Mouse (Mus musculus): ENCODE results near the gene 2210017I01Rik.

The 2210017I01Rik gene

GRCm38 (mm10) chr3:92607392-92607791 lies at the start of gene 2210017I01Rik:
TSS of gene 2210017I01Rik (minus strand) at chr3:92607492.
- no peak for DNase-seq (ENCODE audit: low read depth, low spot score)

DNA sequence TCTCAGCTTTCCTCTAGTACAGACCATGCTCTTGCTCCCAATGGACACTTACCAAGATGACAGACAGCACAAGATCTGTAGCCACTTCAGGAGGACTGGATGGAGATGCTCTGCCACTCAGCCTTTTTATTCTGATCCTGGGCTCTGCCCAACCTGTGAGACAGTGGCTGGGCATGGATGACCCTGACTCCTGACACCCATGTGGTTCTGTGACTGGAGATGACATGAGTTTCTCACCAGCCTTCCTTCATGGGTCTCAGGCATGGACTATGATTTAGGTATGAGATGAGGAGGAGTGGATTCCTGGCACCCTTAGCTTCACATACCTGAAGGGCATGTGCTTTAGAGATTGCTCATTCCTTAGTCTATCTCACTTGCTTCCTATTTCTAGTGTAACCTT lies 49.5 kb upstream of the 2210017I01Rik start, which contains the start of gene Lce1b:
Gene Lce1b, minus strand, starts transcription at position 101 of the 400 bp plus-strand sequence.
- no peak for DNase-seq (ENCODE audit: low read depth, low spot score)

GRCm38 (mm10) chr3:92648207-92648606 lies 40.9 kb upstream of the 2210017I01Rik start, which contains the start of gene Lce1a1:
TSS of gene Lce1a1 (minus strand) at chr3:92648307.
- no peak for DNase-seq (ENCODE audit: low read depth, low spot score)

- DNase-seq (ENCODE audit: low read depth, low spot score), result no peak
These were observed 32.6 kb upstream of the 2210017I01Rik start for GRCm38 (mm10) chr3:92639854-92640253.

GRCm38 (mm10) chr3:92638653-92638991 lies 31.3 kb upstream of the 2210017I01Rik start:
- DNase-seq (ENCODE audit: low read depth, low spot score), result no peak

GRCm38 (mm10) chr3:92637745-92638652 lies 30.7 kb upstream of the 2210017I01Rik start:
- no peak for DNase-seq (ENCODE audit: low read depth, low spot score)

DNA sequence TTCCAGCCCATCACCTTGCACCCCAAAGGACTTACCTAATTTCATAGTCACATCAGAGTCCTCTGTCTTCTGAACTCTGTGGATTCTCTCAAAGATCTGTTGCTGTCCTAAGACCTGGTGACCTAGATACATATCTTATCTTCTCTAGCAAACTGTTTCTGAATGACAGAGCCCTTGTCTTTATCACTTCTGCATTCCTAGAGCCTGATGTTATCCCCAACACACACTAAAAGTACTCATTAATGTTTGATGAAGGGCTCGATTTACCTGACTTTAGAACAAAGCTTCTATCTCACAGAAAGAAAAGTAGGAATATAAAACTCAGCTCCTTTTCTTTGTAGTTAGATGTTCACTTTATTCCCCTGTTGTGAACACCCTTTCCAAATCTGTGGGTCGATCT lies 14.3 kb upstream of the 2210017I01Rik start, which contains the start of gene Lce6a:
Gene Lce6a, minus strand, starts transcription at position 101 of the 400 bp plus-strand sequence.
- DNase-seq (ENCODE audit: low read depth, low spot score), result no peak

DNA sequence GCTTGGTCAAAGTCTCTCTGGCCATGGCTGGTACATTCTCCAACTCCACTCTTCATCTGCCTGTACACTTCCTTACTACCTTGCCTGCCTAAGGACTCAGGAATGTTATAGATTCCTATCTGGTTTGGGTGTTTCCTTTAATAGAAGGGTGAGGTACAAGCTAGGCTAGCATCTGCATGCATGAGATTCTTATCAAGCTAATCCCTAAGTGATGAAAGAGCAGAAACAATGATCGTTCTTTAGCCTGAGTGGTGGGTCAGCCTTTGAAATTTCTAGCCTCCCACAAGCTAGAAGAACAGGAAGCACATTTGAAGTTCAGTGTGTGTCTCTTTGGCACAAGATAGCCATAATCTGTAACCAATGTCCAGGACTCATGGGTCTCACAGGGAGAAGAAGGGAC lies 2.5 kb upstream of the 2210017I01Rik start:
- peak; percentile 30 for DNase-seq (ENCODE audit: low read depth, low spot score)

DNA sequence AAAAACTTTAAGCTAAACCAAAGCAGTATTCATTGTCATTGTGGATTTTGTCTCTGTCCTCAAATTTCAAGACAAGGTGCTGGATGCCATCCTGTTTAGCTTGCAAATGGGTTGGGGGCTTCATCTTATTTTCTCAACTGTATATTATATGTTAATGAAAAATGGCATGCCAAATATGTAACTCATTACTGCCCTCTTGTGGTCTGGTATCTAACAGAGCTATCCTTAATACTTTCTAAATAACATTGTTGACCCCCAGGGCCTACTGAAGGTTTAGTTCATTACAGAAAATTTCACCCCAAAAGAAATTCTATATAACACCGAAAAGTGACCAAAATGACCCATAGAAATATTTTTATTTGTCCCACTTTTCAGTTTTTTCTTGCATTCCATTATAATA lies 5.1 kb downstream of the 2210017I01Rik start:
- peak; percentile 71 for DNase-seq (ENCODE audit: low read depth, low spot score)

GRCm38 (mm10) chr3:92600456-92600855 lies 6.8 kb downstream of the 2210017I01Rik start:
- peak; percentile 50 for DNase-seq (ENCODE audit: low read depth, low spot score)

DNA sequence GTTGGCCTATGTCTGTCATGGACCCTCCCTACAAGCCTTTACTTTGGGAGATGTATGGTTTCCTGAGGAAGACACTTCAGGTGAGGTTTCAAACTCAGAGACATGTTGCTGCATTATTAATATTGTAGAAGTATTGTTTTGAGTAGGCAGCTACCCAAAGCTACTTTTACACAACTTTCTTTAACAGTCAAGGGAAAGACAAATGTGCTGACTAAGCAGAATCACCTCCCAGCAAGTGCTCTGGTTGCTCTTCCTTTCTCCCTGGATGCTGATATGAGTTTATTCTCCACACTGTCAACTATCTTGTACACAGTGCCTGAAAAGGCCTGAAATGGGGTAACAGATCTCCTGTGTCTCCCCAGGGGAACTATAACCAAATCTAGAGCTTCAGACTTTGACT lies 7.3 kb downstream of the 2210017I01Rik start:
- DNase-seq (ENCODE audit: low read depth, low spot score), result no peak

DNA sequence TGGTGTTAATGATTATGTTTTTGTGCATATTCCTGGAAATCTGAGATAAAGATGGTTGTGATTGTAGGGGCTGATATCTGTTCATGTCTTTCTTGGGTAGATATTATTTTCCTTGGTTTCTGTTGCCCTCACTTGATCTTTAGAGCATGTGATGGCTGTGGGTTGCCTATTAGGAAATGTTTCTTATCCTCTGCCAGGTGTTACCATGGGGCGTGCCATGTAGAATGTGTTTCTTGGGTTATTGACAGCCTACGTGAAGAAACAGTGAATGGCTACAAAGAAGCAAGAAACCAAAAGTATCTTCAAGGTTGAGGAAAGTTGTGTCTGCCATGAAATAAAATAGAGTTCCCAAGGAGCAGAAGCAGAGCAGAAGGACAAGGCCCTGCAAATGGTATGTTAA lies 8.9 kb downstream of the 2210017I01Rik start:
- no peak for DNase-seq (ENCODE audit: low read depth, low spot score)

DNA sequence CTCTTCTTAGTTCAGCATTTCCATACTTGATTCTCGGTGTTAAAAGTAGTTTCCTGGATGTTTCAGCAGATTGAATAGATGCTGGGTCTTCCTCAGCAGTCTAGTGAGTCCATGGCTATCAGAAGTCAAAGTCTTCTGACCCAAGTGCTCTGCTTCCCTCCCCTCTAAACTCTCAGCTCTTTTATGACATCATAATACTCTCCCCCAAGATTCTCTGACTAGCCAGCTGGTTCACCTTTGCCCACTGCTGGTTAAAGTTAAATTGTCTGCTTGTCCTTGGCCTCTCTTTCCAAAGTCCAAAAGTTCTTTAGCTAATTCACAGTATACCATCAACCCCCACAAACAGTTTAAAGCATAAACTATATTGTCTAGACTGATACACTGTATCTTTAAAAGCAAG lies 18.4 kb downstream of the 2210017I01Rik start, which contains the start of gene Smcp:
Gene Smcp, minus strand, starts transcription at position 140 of the 400 bp plus-strand sequence.
- no peak for DNase-seq (ENCODE audit: low read depth, low spot score)

GRCm38 (mm10) chr3:92587190-92587589 lies 20.1 kb downstream of the 2210017I01Rik start:
- no peak for DNase-seq (ENCODE audit: low read depth, low spot score)

DNA sequence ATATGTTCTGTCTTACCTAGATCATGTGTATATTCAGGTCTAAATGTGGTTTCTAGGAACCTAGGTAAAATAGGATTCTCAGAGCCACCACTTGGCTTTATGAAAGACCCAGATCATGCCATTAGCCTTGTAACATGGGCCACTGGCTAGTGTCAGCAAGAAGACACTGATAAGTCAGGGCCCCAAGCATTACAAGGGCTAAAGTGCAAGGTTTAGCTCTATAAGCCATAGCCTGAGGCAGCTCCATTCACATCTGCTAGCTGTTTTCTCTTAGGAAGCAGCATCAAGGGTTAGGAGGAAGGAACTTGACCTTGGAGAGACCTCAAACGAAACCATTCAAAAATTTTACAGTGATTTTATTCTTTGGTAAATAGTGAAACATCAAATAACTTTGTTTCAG lies 22.2 kb downstream of the 2210017I01Rik start:
- no peak for DNase-seq (ENCODE audit: low read depth, low spot score)

DNA sequence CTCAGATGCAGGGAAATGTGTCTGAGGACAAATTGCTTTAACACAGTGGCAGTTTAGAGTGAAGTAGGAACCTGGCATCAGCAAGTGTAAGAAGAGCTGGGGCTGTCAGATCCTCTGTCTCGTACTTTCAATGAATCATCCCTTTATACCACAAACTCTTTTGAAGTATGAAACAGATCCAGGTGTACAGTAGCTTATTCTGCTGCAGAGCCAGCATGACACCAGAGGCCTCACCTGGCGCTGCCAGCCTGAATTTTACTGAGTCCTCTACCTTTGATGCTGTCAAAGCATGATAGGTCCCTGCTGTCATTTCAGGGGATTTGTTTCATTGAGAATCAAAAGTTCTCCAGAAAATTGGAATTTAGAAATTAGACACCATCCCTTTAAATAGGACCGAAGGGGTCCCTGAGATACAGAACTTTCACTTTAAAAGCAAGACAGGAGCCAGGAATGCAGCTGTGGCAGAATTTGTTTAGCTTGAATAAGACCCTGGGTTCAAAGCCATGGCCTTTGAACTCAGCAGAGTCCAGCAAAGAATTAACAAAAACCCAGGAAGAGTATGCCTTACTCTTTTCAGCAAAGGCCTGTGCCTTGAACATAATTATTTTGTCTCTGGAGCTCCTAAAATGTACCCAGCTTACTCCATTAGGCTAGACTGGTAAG lies 24.0 kb downstream of the 2210017I01Rik start:
- no peak for DNase-seq (ENCODE audit: low read depth, low spot score)

GRCm38 (mm10) chr3:92579508-92579907 lies 27.8 kb downstream of the 2210017I01Rik start:
- no peak for DNase-seq (ENCODE audit: low read depth, low spot score)

DNA sequence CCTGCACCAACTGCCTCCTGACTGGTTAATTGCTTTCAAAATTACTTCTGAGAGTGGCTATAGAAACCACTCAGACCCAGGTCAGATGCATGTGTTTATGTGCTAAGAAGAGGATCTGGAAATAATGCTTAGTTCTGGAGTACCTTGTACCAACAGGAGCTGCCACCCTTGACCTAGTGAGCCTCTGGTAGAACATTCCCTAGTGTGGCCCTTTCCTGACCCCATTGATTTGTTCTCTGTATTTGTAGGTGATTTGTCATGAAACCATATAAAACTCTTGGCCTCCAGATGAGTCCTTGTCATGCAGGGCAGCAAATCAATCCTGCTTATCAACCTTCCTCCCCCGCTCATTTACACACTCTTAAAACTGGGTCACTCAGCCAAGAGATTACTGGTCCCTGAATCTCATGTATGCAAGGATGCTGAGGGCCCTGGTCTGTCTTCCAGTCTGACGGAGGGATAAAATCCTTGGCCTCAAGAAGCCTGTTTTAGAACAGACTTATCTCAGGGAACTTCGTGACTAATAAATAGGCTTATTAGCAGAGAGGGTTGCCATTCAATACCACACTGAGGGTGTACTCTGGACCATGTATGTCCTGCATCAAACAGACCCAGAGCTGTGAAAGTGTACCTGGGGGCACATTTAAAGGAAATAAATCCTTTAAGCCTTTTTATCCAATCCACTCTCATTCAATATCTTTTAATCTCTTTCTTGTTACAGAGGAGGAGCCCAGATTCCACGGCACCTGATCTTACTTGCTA lies 28.5 kb downstream of the 2210017I01Rik start:
- DNase-seq (ENCODE audit: low read depth, low spot score), result no peak

DNA sequence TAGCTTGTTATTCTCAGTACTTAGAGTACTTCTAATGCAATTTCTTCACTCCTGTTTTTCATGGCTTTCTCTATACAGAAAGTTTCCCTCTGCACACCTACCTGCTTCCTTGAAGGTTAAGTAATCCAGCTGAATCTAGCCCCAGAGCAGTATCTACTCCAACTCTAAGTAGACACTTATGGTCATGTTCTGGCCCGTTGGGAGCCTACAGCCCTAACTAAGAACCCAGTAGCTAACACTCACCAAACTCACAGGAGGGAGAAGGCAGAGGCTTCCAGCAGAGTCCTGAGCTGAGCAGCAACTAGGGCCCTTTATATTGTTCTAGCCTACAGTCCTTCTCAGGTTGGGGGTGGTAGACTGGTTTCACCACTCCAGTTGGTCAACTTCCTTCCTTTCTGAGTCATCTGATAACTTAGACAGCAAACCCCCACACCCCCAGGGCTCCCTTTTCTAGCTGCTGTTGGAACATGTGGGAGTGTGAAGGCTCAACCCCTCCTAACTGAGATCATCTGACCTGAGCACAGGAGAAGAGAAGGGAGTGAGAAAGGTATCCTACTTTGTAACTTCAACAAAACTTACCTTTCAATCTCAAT lies 33.7 kb downstream of the 2210017I01Rik start, which contains the start of gene Ivl:
Gene Ivl, minus strand, starts transcription at position 287 of the 593 bp plus-strand sequence.
- DNase-seq (ENCODE audit: low read depth, low spot score), result peak; percentile 43

GRCm38 (mm10) chr3:92572514-92573155 lies 34.7 kb downstream of the 2210017I01Rik start:
- no peak for DNase-seq (ENCODE audit: low read depth, low spot score)

- DNase-seq (ENCODE audit: low read depth, low spot score), result no peak
These were observed 38.5 kb downstream of the 2210017I01Rik start for GRCm38 (mm10) chr3:92568752-92569151.

All from 3T3-L1 (cell line).